Mouse (Mus musculus): ENCODE results near the gene Lrrc41. TPM values are rescaled to one million over a fixed set of nuclear protein-coding genes. Genes with fewer than 3 reads are reported as not detected.

Gene Lrrc41
- polyA plus RNA-seq (2015; fragmentation: Nextera tagmentation; extraction: Ambion mirVana) = 49.5 and 52.2 TPM in 2 replicates

- Histone ChIP-seq H3K9me3 (no peaks in the 10 kb centered on the region), H3K36me3 (peaks cover 23% of the 10 kb centered on the region), H3K27me3 (replicated peaks) (no peaks in the 10 kb centered on the region), H3K27ac (replicated peaks) (peak within 1 kb of the TSS; percentile 98), H3K4me3 (peak within 1 kb of the TSS; percentile 93), H3K4me1 (peaks cover 51% of the 10 kb centered on the region), H3K9ac (peak within 1 kb of the TSS; percentile 99), H3K4me2 (peak within 1 kb of the TSS; percentile 78)
- peak; percentile 85 for ATAC-seq (ENCODE audit: extremely low read depth, insufficient number of reproducible peaks, low FRiP score, low TSS enrichment)
- under 1% methylated on average over 55 of the region's 55 CpGs for WGBS
These were observed at the start of gene Lrrc41, which contains the start of gene Uqcrh for GRCm38 (mm10) chr4:116074861-116075620. TSS of gene Lrrc41 (plus strand) at chr4:116075269. TSS of gene Uqcrh (minus strand) at chr4:116075071.

DNA sequence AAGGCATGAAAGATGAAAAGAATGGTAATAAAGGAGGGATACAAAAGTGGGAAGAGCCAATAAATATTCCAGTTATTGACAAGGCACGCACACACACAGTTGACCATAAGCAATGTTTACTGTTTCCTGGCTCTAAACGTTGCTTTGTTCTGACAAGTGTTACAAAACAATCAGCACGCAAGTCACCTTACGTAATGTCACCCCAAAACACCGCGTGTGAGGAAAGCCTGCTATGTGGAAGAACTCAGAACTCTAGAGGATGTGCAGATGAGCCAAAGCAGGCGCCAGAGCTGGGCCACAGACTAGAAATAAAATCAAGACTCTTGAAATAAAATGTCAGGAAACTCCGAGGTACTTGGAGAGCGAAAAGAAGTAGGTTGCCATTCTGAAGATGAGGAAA is 42.2 kb upstream of the Lrrc41 start:
- Histone ChIP-seq H3K4me3 (no peak overlapping the region), H3K4me1 (no peaks in the 10 kb centered on the region), H3K4me2 (no peak overlapping the region), H3K9ac (no peak overlapping the region), H3K36me3 (peaks cover 59% of the 10 kb centered on the region), H3K27me3 (replicated peaks) (no peaks in the 10 kb centered on the region), H3K27ac (replicated peaks) (no peak overlapping the region), H3K9me3 (no peaks in the 10 kb centered on the region)
- 88% methylated on average over 9 of the region's 9 CpGs for WGBS
- no peak for ATAC-seq (ENCODE audit: extremely low read depth, insufficient number of reproducible peaks, low FRiP score, low TSS enrichment)

DNA sequence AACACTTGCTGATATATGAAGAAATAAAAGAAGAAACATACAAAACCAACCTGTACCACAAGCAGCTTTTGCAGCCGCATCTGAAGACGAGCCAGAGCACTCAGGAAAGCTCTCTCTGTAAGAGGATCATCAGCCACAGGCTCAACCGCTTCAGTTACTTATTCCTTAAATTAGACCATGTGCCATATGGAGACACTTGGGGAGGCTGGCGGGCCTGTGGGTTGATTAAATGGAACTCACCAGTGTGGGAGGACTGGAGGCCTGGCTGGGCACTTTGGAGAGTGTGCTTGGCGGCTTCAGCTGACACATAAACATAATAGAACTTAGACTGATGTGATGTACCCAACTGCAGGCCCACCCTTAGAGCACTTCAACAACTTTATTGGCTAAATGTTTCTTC is 41.7 kb upstream of the Lrrc41 start:
- Histone ChIP-seq H3K9ac (no peak overlapping the region), H3K9me3 (no peaks in the 10 kb centered on the region), H3K27ac (replicated peaks) (no peak overlapping the region), H3K4me2 (no peak overlapping the region), H3K4me3 (no peak overlapping the region), H3K36me3 (peaks cover 63% of the 10 kb centered on the region), H3K4me1 (no peaks in the 10 kb centered on the region), H3K27me3 (replicated peaks) (no peaks in the 10 kb centered on the region)
- WGBS = 88% methylated on average over 5 of the region's 5 CpGs
- ATAC-seq (ENCODE audit: extremely low read depth, insufficient number of reproducible peaks, low FRiP score, low TSS enrichment) = no peak

DNA sequence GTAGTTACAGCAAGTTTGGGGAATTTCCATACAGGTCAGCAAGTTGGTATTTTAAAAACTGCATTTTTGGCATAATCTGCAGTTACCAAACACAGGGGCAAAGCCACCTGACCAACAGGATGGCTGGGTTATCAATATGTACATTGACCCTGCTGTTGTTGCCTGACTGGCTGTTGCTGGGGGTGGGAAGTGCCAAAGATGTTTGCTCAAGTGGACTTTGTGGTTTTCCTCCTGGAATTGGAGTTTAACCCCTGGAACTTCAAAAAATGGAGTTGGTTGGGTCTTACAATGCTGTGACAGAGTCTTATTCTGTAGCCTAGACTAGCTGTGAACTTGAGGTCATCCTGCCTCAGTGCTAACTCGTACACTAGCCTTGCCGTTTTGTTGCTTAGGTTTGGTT is 34.6 kb upstream of the Lrrc41 start:
- Histone ChIP-seq H3K27ac (replicated peaks) (no peak overlapping the region), H3K4me3 (no peak overlapping the region), H3K36me3 (peaks cover 81% of the 10 kb centered on the region), H3K9me3 (no peaks in the 10 kb centered on the region), H3K4me2 (no peak overlapping the region), H3K4me1 (no peaks in the 10 kb centered on the region), H3K9ac (no peak overlapping the region), H3K27me3 (replicated peaks) (no peaks in the 10 kb centered on the region)
- ATAC-seq (ENCODE audit: extremely low read depth, insufficient number of reproducible peaks, low FRiP score, low TSS enrichment) = no peak
- 85% methylated on average over 2 of the region's 2 CpGs for WGBS

DNA sequence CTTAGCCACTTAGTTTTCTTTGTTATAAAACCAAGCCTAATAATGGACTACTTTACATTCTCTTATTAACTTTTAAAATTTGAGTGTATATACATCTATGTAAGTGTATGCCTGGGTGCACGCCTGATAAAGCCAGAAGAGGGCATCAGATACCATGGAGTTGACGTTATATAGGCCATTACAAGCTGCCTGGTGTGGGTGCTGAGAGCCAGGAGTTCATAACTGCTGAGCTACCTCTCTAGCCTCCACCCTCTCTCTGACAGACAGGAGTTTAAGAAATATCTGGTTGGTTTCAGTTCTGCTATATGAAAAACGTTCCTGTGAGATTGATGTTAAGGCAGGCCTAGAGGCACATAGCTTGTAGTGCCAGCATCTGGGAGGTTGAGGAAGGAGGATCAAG is 32.9 kb upstream of the Lrrc41 start:
- H3K4me1 ChIP-seq = no peaks in the 10 kb centered on the region
- no peaks in the 10 kb centered on the region for H3K27me3 ChIP-seq (replicated peaks)
- no peak overlapping the region for H3K9ac ChIP-seq
- H3K27ac ChIP-seq (replicated peaks) = no peak overlapping the region
- H3K9me3 ChIP-seq = no peaks in the 10 kb centered on the region
- H3K4me2 ChIP-seq = no peak overlapping the region
- no peak overlapping the region for H3K4me3 ChIP-seq
- 60% methylated on average over 3 of the region's 3 CpGs for WGBS
- H3K36me3 ChIP-seq = peaks cover 70% of the 10 kb centered on the region
- ATAC-seq (ENCODE audit: extremely low read depth, insufficient number of reproducible peaks, low FRiP score, low TSS enrichment) = no peak

- H3K9me3 ChIP-seq = no peaks in the 10 kb centered on the region
- H3K9ac ChIP-seq = no peak overlapping the region
- no peaks in the 10 kb centered on the region for H3K27me3 ChIP-seq (replicated peaks)
- H3K4me2 ChIP-seq = no peak overlapping the region
- no peak overlapping the region for H3K4me3 ChIP-seq
- H3K27ac ChIP-seq (replicated peaks) = no peak overlapping the region
- H3K4me1 ChIP-seq = peaks cover 10% of the 10 kb centered on the region; the same call in 1 of the 2 replicates
- 72% methylated on average over 2 of the region's 2 CpGs for WGBS
- ATAC-seq (ENCODE audit: extremely low read depth, insufficient number of reproducible peaks, low FRiP score, low TSS enrichment) = no peak
- H3K36me3 ChIP-seq = peaks cover 50% of the 10 kb centered on the region
These were observed 28.5 kb upstream of the Lrrc41 start for GRCm38 (mm10) chr4:116046604-116047003.

- Histone ChIP-seq H3K27ac (replicated peaks) (no peak overlapping the region), H3K27me3 (replicated peaks) (no peaks in the 10 kb centered on the region), H3K9me3 (no peaks in the 10 kb centered on the region), H3K36me3 (peaks cover 39% of the 10 kb centered on the region), H3K4me3 (no peak overlapping the region), H3K4me1 (peaks cover 18% of the 10 kb centered on the region), H3K9ac (no peak overlapping the region), H3K4me2 (no peak overlapping the region)
- ATAC-seq (ENCODE audit: extremely low read depth, insufficient number of reproducible peaks, low FRiP score, low TSS enrichment) = no peak
- 86% methylated on average over 1 of the region's 1 CpGs for WGBS
These were observed 27.4 kb upstream of the Lrrc41 start for GRCm38 (mm10) chr4:116047681-116048080.

GRCm38 (mm10) chr4:116048130-116048920 is 26.7 kb upstream of the Lrrc41 start:
- 74% methylated on average over 7 of the region's 7 CpGs for WGBS
- H3K4me2 ChIP-seq = no peak overlapping the region
- no peak overlapping the region for H3K9ac ChIP-seq
- H3K9me3 ChIP-seq = no peaks in the 10 kb centered on the region
- H3K4me3 ChIP-seq = no peak overlapping the region
- H3K27ac ChIP-seq (replicated peaks) = no peak overlapping the region
- peaks cover 21% of the 10 kb centered on the region for H3K4me1 ChIP-seq
- ATAC-seq (ENCODE audit: extremely low read depth, insufficient number of reproducible peaks, low FRiP score, low TSS enrichment) = no peak
- peaks cover 33% of the 10 kb centered on the region for H3K36me3 ChIP-seq
- H3K27me3 ChIP-seq (replicated peaks) = no peaks in the 10 kb centered on the region

GRCm38 (mm10) chr4:116049211-116049610 is 25.9 kb upstream of the Lrrc41 start:
- no peak overlapping the region for H3K27ac ChIP-seq (replicated peaks)
- H3K36me3 ChIP-seq = peaks cover 25% of the 10 kb centered on the region
- no peaks in the 10 kb centered on the region for H3K9me3 ChIP-seq
- 78% methylated on average over 3 of the region's 3 CpGs for WGBS
- no peak overlapping the region for H3K4me3 ChIP-seq
- peaks cover 24% of the 10 kb centered on the region for H3K4me1 ChIP-seq
- no peak overlapping the region for H3K9ac ChIP-seq
- H3K4me2 ChIP-seq = no peak overlapping the region
- no peak for ATAC-seq (ENCODE audit: extremely low read depth, insufficient number of reproducible peaks, low FRiP score, low TSS enrichment)
- no peaks in the 10 kb centered on the region for H3K27me3 ChIP-seq (replicated peaks)

- H3K9me3 ChIP-seq = no peaks in the 10 kb centered on the region
- H3K4me2 ChIP-seq = peak overlapping the region; percentile 96
- WGBS = 9% methylated on average over 22 of the region's 22 CpGs
- peak overlapping the region; percentile 86 for H3K9ac ChIP-seq
- H3K4me3 ChIP-seq = peak overlapping the region; percentile 72
- H3K27me3 ChIP-seq (replicated peaks) = no peaks in the 10 kb centered on the region
- ATAC-seq (ENCODE audit: extremely low read depth, insufficient number of reproducible peaks, low FRiP score, low TSS enrichment) = no peak
- H3K36me3 ChIP-seq = peaks cover 14% of the 10 kb centered on the region
- peak overlapping the region; percentile 95 for H3K27ac ChIP-seq (replicated peaks)
- H3K4me1 ChIP-seq = peaks cover 27% of the 10 kb centered on the region
These were observed 22.4 kb upstream of the Lrrc41 start for GRCm38 (mm10) chr4:116052526-116053293.

- peak within 1 kb of the TSS; percentile 96 for H3K4me2 ChIP-seq
- H3K9ac ChIP-seq = peak within 1 kb of the TSS; percentile 86
- peak; percentile 89 for ATAC-seq (ENCODE audit: extremely low read depth, insufficient number of reproducible peaks, low FRiP score, low TSS enrichment)
- peak within 1 kb of the TSS; percentile 95 for H3K27ac ChIP-seq (replicated peaks)
- H3K27me3 ChIP-seq (replicated peaks) = no peaks in the 10 kb centered on the region
- H3K4me1 ChIP-seq = peaks cover 24% of the 10 kb centered on the region
- WGBS = 0% methylated on average over 35 of the region's 35 CpGs
- peak within 1 kb of the TSS; percentile 72 for H3K4me3 ChIP-seq
- H3K36me3 ChIP-seq = peaks cover 6% of the 10 kb centered on the region
- H3K9me3 ChIP-seq = no peaks in the 10 kb centered on the region
These were observed 21.6 kb upstream of the Lrrc41 start, which contains the start of gene Nsun4 for GRCm38 (mm10) chr4:116053399-116053961. TSS of gene Nsun4 (minus strand) at chr4:116053876.

All from heart, embryonic 13.5 days (tissue).